Mouse (Mus musculus) kidney, adult 2 months (tissue): Measurements from ENCODE around the gene Tmem109. TPM values are rescaled to one million over a fixed set of nuclear protein-coding genes. Genes with fewer than 3 reads are reported as not detected.

Source experiments
- DNase-seq: peaks from one replicate; pipeline ENCODE4 v3.0.0; 2021
- H3K27ac ChIP-seq: fragments of 200-500 bp; 2 replicates; pipeline ENCODE4 v1.5.1; 2012; ENCODE audit warnings: low read depth, low read length, control low read depth, inconsistent platforms; ENCODE audit not compliant: insufficient read depth
- H3K27me3 ChIP-seq: fragments of 200-500 bp; replicated peaks from 2 replicates; pipeline ENCODE4 v1.6.1; 2012; ENCODE audit warnings: mild to moderate bottlenecking, moderate library complexity, low read length, inconsistent platforms; ENCODE audit not compliant: control insufficient read depth, insufficient read depth
- H3K36me3 ChIP-seq: fragments of 200-500 bp; 2 replicates; pipeline ENCODE4 v1.6.1; 2012; ENCODE audit warnings: mild to moderate bottlenecking, moderate library complexity, low read length, inconsistent platforms; ENCODE audit not compliant: control insufficient read depth, insufficient read depth
- H3K4me1 ChIP-seq: fragments of 200-500 bp; 2 replicates; pipeline ENCODE4 v1.6.1; 2011; ENCODE audit warnings: low read length; ENCODE audit not compliant: control insufficient read depth, insufficient read depth
- H3K4me3 ChIP-seq: fragments of 200-500 bp; 2 replicates; pipeline ENCODE4 v1.5.1; 2011; ENCODE audit warnings: mild to moderate bottlenecking, low read depth, low read length, control low read depth; ENCODE audit not compliant: insufficient read depth
- CTCF ChIP-seq: fragments of 200-500 bp; conservative IDR thresholded peaks from 2 replicates; pipeline ENCODE4 v1.5.1; 2011; ENCODE audit warnings: low read depth, mild to moderate bottlenecking, control low read depth, low read length, moderate library complexity, mixed read lengths; ENCODE audit not compliant: insufficient read depth, insufficient read length
- POLR2A ChIP-seq: fragments of 200-500 bp; IDR thresholded peaks from one replicate; pipeline ENCODE4 v1.6.1; 2011; ENCODE audit warnings: low read depth, low read length, control low read depth
- WGBS: fragments of 180-500 bp; shearing (Covaris S2); methylation state at CpG from one replicate; pipeline ENCODE4 v1.1.7; 2018; 5-methylcytosine and 5-hydroxymethylcytosine counted together
- polyA plus RNA-seq: library from polyadenylated mRNA; depleted of rRNA; stranded (reverse); fragments of >200 nt; gene quantifications from 2 replicates; pipeline ENCODE4 v1.2.3, GENCODE M21; 2012; rRNA removed

Tmem109 gene
- polyA plus RNA-seq, 1 experiment = 101 TPM

DNA sequence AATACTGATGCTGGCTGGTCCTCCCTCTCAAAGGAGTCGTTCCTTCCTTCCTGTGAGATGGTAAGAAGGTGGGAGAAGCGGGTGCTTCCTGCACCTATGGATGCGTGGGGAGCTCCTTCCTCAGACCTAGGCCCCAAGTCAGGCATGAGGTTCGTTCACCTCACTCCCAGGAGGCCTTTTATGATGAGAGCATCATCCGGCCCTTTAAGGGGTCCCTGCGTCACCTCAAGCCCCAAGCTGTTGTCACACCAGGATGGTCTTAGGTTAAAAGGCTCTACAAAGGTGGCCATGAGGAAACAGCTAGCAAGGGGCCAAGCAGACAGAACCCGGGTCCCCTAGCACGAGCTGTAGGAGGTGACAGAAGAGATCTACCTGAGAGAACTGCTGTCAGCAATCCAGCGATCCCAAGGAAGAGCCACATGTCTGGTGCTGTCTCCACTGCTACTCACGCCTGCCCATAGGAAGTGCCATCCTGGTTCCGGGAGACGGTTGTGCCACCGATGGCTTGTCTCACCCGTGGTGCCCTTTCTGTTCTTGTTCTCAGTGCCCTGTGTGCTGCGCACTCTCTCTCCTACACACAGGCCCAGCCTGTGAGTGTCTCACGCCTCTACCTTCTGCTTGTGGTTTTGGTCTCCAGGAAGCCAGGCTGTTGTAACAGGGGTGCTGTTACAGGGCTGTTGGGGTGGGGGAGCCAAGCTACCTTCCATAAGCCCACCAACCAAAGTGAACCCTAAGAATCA, 52.2 kb downstream of the Tmem109 start, which contains the start of gene Cd6:
TSS of gene Cd6 (minus strand) at position 623 of the 740 bp plus-strand sequence.
- DNase-seq = no peak
- TF ChIP-seq CTCF (no peak), POLR2A (no peak)
- H3K27me3 ChIP-seq = no peaks in the 10 kb centered on the region
- H3K27ac ChIP-seq = no peak within 1 kb of the TSS
- H3K36me3 ChIP-seq = no peaks in the 10 kb centered on the region
- 91% methylated on average over 16 of the region's 16 CpGs for WGBS
- H3K4me3 ChIP-seq = no peak within 1 kb of the TSS
- no peaks in the 10 kb centered on the region for H3K4me1 ChIP-seq

DNA sequence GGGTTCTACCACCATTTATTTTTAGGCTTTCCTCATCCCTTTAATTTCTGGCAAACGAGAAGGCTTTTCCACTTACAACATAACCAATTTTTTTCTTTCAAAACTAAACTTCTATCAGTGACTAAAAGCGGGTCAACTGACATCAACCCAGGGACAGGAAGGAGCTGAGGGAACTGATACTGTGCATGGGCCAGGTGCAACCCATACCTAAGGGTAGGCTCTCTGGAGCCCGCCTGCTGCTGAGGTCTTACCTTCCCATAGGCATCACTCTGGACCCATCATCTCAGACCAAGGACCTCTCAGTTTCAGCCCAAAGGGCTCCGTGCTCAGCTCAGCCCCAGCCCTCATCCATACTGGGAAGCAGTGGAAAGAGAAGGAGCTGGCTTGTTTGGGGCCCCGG, 53.5 kb downstream of the Tmem109 start:
- WGBS = 92% methylated on average over 5 of the region's 5 CpGs
- Histone ChIP-seq H3K27ac (no peak overlapping the region), H3K27me3 (no peaks in the 10 kb centered on the region), H3K4me3 (no peak overlapping the region), H3K36me3 (no peaks in the 10 kb centered on the region), H3K4me1 (no peaks in the 10 kb centered on the region)
- no peak for DNase-seq
- TF ChIP-seq CTCF (no peak), POLR2A (no peak)

DNA sequence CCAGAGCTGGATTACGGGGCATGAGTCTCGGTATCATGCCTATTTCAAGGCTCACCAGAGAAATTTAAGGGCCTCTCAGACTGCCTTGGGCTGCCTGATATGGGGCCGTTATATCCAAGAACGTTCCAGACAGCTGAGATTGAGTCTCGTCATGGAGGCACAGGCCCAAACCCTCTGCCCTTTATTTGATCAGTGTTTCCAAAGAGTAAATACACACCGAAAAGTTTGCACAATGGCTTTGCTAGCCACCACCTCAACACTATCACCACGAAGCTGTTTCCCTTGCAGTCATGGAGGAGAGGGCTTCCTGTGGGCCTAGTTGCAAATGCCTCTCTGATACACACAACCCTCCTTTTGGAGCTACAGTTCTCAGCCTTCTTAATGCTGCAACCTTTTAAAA, 57.7 kb downstream of the Tmem109 start:
- no peaks in the 10 kb centered on the region for H3K4me1 ChIP-seq
- H3K27me3 ChIP-seq = no peaks in the 10 kb centered on the region
- H3K36me3 ChIP-seq = no peaks in the 10 kb centered on the region
- 85% methylated on average over 7 of the region's 7 CpGs for WGBS
- H3K27ac ChIP-seq = no peak overlapping the region
- TF ChIP-seq POLR2A (no peak), CTCF (no peak)
- H3K4me3 ChIP-seq = no peak overlapping the region
- DNase-seq = no peak

DNA sequence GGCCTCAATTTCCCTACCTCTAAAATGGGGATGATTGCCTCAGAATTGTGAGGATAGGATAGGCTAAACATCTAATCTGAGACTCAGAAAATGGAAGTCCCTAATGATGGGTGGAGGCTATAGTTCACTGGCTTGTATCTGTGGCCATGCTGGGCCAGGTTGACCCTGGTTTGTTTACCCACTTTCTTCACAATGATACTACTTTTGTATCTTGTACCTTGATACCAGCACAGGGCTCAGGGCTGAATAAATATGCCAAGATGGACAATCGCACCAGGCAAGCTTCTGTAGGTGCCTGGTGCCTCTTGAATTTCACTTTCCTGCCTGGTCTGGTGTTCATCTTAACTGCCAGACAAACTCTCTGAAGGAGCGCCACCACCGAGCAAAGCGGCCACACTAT, 59.3 kb downstream of the Tmem109 start:
- no peak overlapping the region for H3K27ac ChIP-seq
- no peak overlapping the region for H3K4me3 ChIP-seq
- TF ChIP-seq CTCF (no peak), POLR2A (no peak)
- no peaks in the 10 kb centered on the region for H3K4me1 ChIP-seq
- DNase-seq = no peak
- H3K27me3 ChIP-seq = no peaks in the 10 kb centered on the region
- no peaks in the 10 kb centered on the region for H3K36me3 ChIP-seq
- WGBS = 95% methylated on average over 4 of the region's 4 CpGs

DNA sequence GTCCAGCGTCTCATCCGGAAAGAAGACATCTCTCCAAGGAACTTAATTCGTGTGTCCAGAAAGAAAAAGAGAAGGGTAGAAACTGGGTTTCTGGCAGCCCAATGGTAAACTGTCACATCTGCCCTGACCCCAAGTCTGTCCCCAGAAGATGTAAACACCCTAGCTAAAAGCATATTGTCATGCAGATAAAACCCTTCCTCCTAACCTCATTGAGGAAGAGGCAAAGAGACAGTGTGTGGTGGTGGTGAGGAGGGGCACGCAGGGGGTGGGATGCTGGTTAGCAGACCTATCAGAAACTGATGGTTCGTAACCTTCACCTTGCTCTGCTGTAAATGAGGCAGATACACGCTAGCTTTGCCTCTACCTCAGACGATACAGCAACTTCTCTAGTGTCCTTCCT, 60.5 kb downstream of the Tmem109 start:
- Histone ChIP-seq H3K27ac (no peak overlapping the region), H3K4me1 (no peaks in the 10 kb centered on the region), H3K27me3 (no peaks in the 10 kb centered on the region), H3K4me3 (no peak overlapping the region), H3K36me3 (no peaks in the 10 kb centered on the region)
- WGBS = 76% methylated on average over 7 of the region's 7 CpGs
- DNase-seq = no peak
- no peak for TF ChIP-seq CTCF
- no peak for TF ChIP-seq POLR2A

Other genes with a start within 250 kb of the Tmem109 start
- gene Vwce, start 247.8 kb downstream of the Tmem109 start, polyA plus RNA-seq = 15.3 and 17.3 TPM in 2 replicates
- gene Pga5, start 203.9 kb downstream of the Tmem109 start, polyA plus RNA-seq = 0.80 and 1.0 TPM in 2 replicates
- 30.0 and 32.1 TPM in 2 replicates for gene Vps37c, start 193.3 kb downstream of the Tmem109 start, polyA plus RNA-seq
- gene Cd5, start 143.0 kb downstream of the Tmem109 start, polyA plus RNA-seq = 0.33 and 3.3 TPM in 2 replicates
- 0.30 and 3.1 TPM in 2 replicates for gene Cd6, start 51.9 kb downstream of the Tmem109 start, polyA plus RNA-seq
- gene Slc15a3, start 42.3 kb downstream of the Tmem109 start, polyA plus RNA-seq = 6.2 and 6.7 TPM in 2 replicates
- gene Tmem132a, start 12.1 kb downstream of the Tmem109 start, polyA plus RNA-seq = 12.1 and 15.8 TPM in 2 replicates
- gene Prpf19, start 13.2 kb upstream of the Tmem109 start, polyA plus RNA-seq = 175 and 188 TPM in 2 replicates
- gene Zp1, start 38.6 kb upstream of the Tmem109 start, polyA plus RNA-seq = 0.05 TPM in 1 of 2 replicates, not detected in the other
- gene Ptgdr2, start 55.2 kb upstream of the Tmem109 start, polyA plus RNA-seq = 0.05 TPM in 1 of 2 replicates, not detected in the other
- 3.9 TPM in 2 replicates for gene Ccdc86, start 67.3 kb upstream of the Tmem109 start, polyA plus RNA-seq
- gene Ms4a10, start 92.7 kb upstream of the Tmem109 start, polyA plus RNA-seq = 0.18 TPM in 1 of 2 replicates, not detected in the other
- gene Ms4a15, start 111.2 kb upstream of the Tmem109 start, polyA plus RNA-seq = not detected in 2 replicates
- gene Ms4a18, start 136.0 kb upstream of the Tmem109 start, polyA plus RNA-seq = not detected in 2 replicates
- gene Ms4a8a, start 199.1 kb upstream of the Tmem109 start, polyA plus RNA-seq = 0.43 and 0.86 TPM in 2 replicates
- gene 1700017D01Rik, start 248.9 kb upstream of the Tmem109 start, polyA plus RNA-seq = 0.10 TPM in 1 of 2 replicates, not detected in the other